Mouse (Mus musculus) ovary, postnatal 36 days (tissue): ENCODE data around the gene Wdr60.

Experiments used
- DNase-seq: peaks from one replicate; pipeline ENCODE4 v3.0.0; 2022; ENCODE audit warnings: low spot score, mixed read lengths

The Wdr60 gene

DNA sequence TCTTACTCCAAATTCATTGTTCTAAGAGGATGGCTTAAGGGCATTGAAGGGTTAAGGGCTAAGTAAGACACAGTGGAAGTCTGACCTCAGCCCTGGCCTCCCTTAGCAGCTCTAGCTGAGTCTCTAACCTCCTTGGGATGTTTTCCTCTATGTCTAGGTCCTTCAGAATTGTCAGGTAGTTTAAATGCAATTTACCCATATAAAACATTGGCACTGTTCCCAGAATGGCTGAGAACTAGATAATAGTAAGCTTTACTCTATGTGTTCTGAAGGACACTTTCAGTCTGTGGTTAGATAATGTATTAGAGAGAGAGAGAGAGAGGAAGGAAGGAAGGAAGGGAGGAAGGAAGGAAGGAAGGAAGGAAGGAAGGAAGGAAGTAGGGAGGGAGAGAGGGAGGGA is 80.4 kb downstream of the Wdr60 start:
- no peak for DNase-seq

DNA sequence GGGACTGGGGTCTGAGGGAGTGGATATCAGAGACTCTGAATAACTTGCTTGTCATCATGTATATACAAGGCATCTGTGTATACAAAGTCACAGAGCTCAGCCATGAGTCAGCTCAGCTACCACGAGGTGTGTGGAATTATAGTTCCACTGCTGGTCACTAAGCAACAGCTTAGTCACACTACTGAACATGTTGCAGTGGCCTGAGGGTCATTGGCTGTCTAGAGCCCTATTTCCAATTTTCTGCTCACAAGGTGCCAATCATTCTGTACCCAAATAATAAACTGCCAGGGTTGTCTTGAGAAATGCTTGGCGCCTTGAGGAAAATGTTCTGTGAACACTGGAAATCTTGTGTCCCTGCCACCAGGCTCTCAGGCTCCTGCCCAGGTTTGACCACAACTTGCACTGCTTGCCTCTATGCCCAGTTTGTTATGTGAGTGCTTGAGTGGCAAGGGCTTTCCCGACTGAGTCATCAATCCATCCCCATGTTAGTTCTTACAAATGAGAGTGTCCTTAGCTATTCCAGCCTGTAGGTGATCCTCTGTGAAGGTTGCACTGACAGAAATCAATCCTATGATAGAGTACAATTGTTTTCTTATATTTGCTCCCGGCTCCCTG is 81.3 kb downstream of the Wdr60 start:
- no peak for DNase-seq

DNA sequence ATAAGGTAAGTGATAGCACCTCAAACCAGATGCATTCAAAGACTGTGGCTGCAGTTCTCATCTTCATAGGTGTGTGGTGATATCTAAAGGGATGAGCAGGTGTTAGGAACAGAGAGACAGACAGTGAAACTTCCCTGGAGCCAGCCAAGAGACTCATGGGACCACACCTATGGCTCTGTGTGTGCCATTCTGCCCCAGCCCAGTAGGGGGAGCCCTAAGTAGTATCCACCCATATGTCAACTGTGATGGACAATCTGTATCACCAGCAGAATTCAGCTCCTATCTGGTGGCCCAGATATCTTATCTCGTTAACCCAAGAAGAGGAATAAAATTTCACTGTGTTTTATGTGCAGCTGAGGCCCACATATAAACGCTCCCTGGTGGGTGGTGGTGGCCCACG is 85.9 kb downstream of the Wdr60 start:
- no peak for DNase-seq

DNA sequence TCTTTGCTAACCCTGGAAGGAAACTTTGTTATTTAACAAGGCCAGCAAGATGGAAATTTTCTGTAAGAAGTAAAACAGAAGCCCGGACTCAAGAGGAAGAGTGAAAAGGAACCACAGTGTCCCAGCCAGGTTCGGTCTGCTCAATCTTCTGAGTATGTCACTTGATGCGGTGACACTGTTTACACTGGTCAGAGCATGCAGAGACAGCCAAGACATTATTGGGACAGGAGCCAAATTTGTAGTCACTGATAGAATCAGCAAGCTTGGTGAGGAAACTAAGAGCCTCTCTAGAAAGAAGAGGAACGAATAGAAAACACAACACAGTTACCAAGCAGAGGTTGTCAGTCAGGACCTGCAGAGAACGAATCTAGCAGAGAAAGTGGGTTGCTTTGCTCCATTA is 93.2 kb downstream of the Wdr60 start:
- DNase-seq: no peak

DNA sequence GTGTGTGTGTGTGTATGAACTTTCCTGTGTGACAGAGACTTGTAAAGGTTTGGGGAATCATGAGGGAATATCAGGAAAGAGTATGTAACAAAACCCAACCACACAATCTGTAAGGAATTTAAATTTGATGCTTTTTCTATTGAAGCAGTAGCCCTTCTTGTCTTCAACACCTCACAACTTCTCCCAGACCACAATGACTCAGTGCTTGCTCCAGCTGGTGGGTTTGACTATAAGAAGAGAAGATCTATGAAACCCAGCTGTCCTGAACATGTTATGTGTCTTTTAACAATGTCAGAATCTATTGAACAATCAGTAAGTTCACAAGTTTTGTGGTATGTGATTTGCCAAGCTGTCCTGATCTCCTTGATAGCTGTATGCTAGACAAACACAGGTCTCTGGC is 97.5 kb downstream of the Wdr60 start:
- DNase-seq: no peak

DNA sequence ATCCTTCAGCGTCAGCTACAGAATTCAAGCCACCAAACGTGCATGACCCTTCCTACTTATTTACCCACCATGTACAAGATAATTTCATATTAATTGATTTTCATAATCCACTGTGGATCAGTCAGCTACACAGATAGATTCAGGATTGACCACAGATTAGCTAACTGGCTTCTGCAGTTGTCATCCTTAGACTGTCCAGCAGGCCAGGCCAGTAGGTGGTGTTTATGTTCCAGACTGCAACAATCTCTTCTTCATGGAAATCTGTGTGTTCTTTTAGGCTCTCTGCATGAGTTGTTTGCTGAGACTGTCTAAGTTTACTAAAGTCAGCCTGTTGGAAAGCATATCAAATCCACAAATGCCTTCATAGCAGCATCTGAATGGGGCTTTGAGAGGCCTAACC is 103.1 kb downstream of the Wdr60 start:
- no peak for DNase-seq

DNA sequence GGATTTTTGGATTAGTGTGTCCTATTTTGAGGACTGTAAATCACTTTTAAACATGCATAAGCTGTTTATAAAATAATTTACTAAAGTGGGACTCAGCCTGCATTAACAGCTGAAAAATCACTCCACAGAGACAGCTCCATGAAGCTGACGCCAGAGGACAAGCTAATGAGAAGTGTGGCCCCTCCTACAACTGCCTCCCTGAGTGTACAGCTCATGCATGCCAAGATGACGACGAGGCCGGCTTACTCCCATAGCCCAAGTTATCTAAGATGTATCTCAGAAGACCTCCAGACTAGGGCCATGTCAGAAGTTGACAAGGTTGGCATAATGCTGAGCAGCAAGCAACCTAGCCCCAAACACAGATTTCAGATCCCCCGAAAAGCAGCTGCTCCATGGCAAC is 103.6 kb downstream of the Wdr60 start:
- DNase-seq: no peak

DNA sequence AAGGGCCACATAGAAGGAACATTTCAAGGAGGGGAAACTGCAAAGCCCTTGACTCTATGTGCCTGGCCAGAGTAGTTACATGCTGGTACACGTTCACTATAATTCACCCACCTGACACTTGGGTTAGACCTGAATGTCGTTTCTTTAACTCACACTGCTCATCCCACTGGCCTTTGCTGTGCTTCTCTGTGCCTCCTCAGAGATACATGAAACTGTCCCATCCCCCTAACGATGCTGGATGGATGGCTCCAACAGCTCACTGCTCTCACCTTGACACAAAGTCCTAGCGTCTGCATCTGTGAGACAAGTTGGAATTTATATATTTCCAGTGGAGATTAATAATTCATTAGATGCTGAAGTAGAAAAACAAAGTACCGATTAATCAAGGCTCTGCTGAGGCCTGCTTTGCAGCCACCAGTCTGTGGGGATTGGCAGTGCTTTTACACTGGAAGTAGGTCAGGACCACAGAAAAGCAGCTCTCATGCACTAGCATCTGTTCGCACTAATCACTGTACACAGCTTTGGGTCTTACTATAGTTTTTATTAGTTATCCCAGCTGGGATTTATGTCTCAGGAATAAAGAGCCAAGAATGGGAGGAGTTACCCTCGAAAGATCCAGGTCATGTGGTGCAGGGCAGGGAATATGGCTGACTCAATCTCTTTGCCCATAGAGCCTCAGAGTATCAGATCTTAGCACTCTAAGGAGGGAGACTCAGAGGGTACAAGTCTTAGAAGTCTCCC is 105.9 kb downstream of the Wdr60 start:
- no peak for DNase-seq
